Mouse (Mus musculus): ENCODE measurements around the gene Gadd45b. TPM values are rescaled to one million over a fixed set of nuclear protein-coding genes. Genes with fewer than 3 reads are reported as not detected.

Gadd45b gene
- total and polyA plus RNA-seq, 3 experiments: 14.9 to 52.5 (median 24.4) TPM

DNA sequence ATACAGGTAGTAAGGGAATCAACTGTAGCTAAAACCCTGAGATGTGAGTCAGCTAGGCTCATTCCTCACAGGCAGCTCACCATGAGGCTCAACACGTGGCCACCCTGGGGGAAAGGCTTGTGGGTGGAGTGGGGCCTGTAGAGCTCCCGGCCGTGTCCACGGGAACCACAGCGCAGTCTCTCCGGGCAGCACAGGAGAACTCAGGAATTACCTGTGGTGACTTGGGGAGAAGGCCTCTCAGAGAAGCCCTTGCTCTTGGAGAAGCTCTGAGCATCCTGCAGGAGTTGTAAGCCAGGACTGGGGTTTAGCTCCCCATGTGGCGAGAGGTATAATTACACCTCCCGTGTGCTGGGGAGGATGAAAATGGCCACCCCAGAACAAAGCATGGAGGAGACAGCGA, 25.7 kb downstream of the Gadd45b start:
- H3K27ac ChIP-seq (ENCODE audit: insufficient read depth, low read depth): no peak overlapping the region
- no peaks in the 10 kb centered on the region for H3K9me3 ChIP-seq (replicated peaks; ENCODE audit: low read length)
- no peaks in the 10 kb centered on the region for H3K36me3 ChIP-seq (replicated peaks in 1 of 2; ENCODE audit: control insufficient read depth in 1 of 2, insufficient read depth in 1 of 2, low read length in 1 of 2)
- in situ Hi-C loops (cut with MboI; ENCODE audit: low pct_ligation_motif_present, low pct_unique_long_range_greater_than_20kb, low sequenced_read_pairs) (no loop called here), dilution Hi-C loops (cut with MboI; ENCODE audit: extremely low pct_ligation_motif_present, extremely low pct_unique_long_range_greater_than_20kb, low sequenced_read_pairs) (no loop called here)
- peak; percentile 24; the same call in 1 of the 2 replicates for TF ChIP-seq BHLHE40 (IDR thresholded peaks at IDR 0.05; ENCODE audit: low read depth, low read length)
- no peak for TF ChIP-seq MAFK (IDR thresholded peaks at IDR 0.05; ENCODE audit: insufficient replicate concordance, low read length)
- no peak for TF ChIP-seq UBTF (IDR thresholded peaks at IDR 0.05; ENCODE audit: low read depth, low read length)
- TF ChIP-seq MAZ (IDR thresholded peaks at IDR 0.05; ENCODE audit: low read depth, low read length): no peak
- TF ChIP-seq USF1 (IDR thresholded peaks at IDR 0.05; ENCODE audit: low read depth, low read length): no peak
- TF ChIP-seq CHD2 (IDR thresholded peaks at IDR 0.05; ENCODE audit: low read length): no peak
- no peak for TF ChIP-seq MAX (IDR thresholded peaks at IDR 0.05; ENCODE audit: low read length)
- peak; percentile 58 for TF ChIP-seq SMC3 (IDR thresholded peaks at IDR 0.05; ENCODE audit: low read depth, low read length)
- no peak for TF ChIP-seq NRF1 (IDR thresholded peaks at IDR 0.05; ENCODE audit: low read depth, low read length)
- TF ChIP-seq ZKSCAN1 (IDR thresholded peaks at IDR 0.05; ENCODE audit: borderline replicate concordance, low read depth, low read length): no peak
- no peak for TF ChIP-seq TCF12 (IDR thresholded peaks at IDR 0.05; ENCODE audit: low read depth, low read length)
- no peak for TF ChIP-seq RCOR1 (conservative IDR thresholded peaks at IDR 0.05; ENCODE audit: low read depth, low read length)
- no peak for TF ChIP-seq GABPA (IDR thresholded peaks at IDR 0.05; ENCODE audit: insufficient replicate concordance, low read depth, low read length)
- no peak for TF ChIP-seq JUN (IDR thresholded peaks at IDR 0.05; ENCODE audit: insufficient read depth, low read depth, low read length)
- TF ChIP-seq ETS1 (conservative IDR thresholded peaks at IDR 0.05; ENCODE audit: low read depth, low read length): no peak
- TF ChIP-seq MYC (IDR thresholded peaks at IDR 0.05; ENCODE audit: low read depth, low read length): no peak
- no peak for TF ChIP-seq ELF1 (IDR thresholded peaks at IDR 0.05; ENCODE audit: low read depth, low read length)
- no peak for TF ChIP-seq ZMIZ1 (IDR thresholded peaks at IDR 0.05; ENCODE audit: low read depth, low read length)
- TF ChIP-seq HCFC1 (IDR thresholded peaks at IDR 0.05; ENCODE audit: low read depth, low read length): no peak; the same call in 1 of the 2 replicates
- no peak for TF ChIP-seq POLR2AphosphoS2 (IDR thresholded peaks at IDR 0.05; ENCODE audit: low read depth, low read length)
- no peak for TF ChIP-seq KAT2A (IDR thresholded peaks at IDR 0.05; ENCODE audit: insufficient replicate concordance, low read length)
- TF ChIP-seq EP300 (IDR thresholded peaks at IDR 0.05; ENCODE audit: low read length): no peak
- no peak for TF ChIP-seq PAX5 (IDR thresholded peaks at IDR 0.05; ENCODE audit: low read length)
- TF ChIP-seq E2F4 (IDR thresholded peaks at IDR 0.05; ENCODE audit: insufficient replicate concordance, low read depth, low read length): no peak
- TF ChIP-seq POLR2A (IDR thresholded peaks at IDR 0.05; ENCODE audit: low read depth, low read length): no peak
- peak; percentile 42; the same call in 1 of the 2 replicates for TF ChIP-seq MEF2A (IDR thresholded peaks at IDR 0.05; ENCODE audit: borderline replicate concordance, low read depth, low read length)
- peak; percentile 67 for TF ChIP-seq RAD21 (IDR thresholded peaks at IDR 0.05; ENCODE audit: low read depth, low read length)
- peak; percentile 49; the same call in 1 of the 2 replicates for TF ChIP-seq IRF4 (IDR thresholded peaks at IDR 0.05; ENCODE audit: low read depth, low read length)
- no peak for TF ChIP-seq MXI1 (IDR thresholded peaks at IDR 0.05; ENCODE audit: low read depth, low read length)
- no peak for TF ChIP-seq ZNF384 (IDR thresholded peaks at IDR 0.05; ENCODE audit: low read depth, low read length)
- no peak for TF ChIP-seq USF2 (conservative IDR thresholded peaks at IDR 0.05; ENCODE audit: low read depth, low read length)
- peak; percentile 80 to 97 for TF ChIP-seq CTCF (conservative IDR thresholded peaks at IDR 0.05 in 1 of 2, IDR thresholded peaks at IDR 0.05 in 1 of 2; ENCODE audit: low read depth in 2 of 2, low read length in 2 of 2)
- no peak for TF ChIP-seq JUND (conservative IDR thresholded peaks at IDR 0.05; ENCODE audit: low read depth, low read length)
- no peak for TF ChIP-seq TBP (conservative IDR thresholded peaks at IDR 0.05; ENCODE audit: low read depth, low read length)
- TF ChIP-seq CHD1 (IDR thresholded peaks at IDR 0.05; ENCODE audit: low read depth, low read length): no peak
- TF ChIP-seq SIN3A (IDR thresholded peaks at IDR 0.05; ENCODE audit: low read length): no peak
- peak; percentile 48; the same call in 1 of the 2 replicates for TF ChIP-seq NELFE (IDR thresholded peaks at IDR 0.05; ENCODE audit: low read depth, low read length)
- no peak for TF ChIP-seq ZC3H11A (IDR thresholded peaks at IDR 0.05; ENCODE audit: low read depth, low read length)
- H3K27me3 ChIP-seq (replicated peaks): peaks cover 3% of the 10 kb centered on the region
- peaks cover 4 to 11% of the 10 kb centered on the region in 2 experiments; a peak in 3 of 4 replicates for H3K4me1 ChIP-seq (ENCODE audit: control insufficient read depth in 1 of 2, insufficient read depth in 2 of 2)
- no peaks in the 10 kb centered on the region for H3K79me2 ChIP-seq (replicated peaks; ENCODE audit: control insufficient read depth, extremely low read depth, insufficient read depth, poor library complexity, severe bottlenecking)
- H3K9ac ChIP-seq (ENCODE audit: insufficient read depth, low read depth): no peak overlapping the region
- DNase-seq (ENCODE audit: extremely low read depth): peak; percentile 68
- H3K4me3 ChIP-seq (replicated peaks in 1 of 3; ENCODE audit: low read depth in 2 of 3, low read length in 2 of 3, poor library complexity in 1 of 3): no peak overlapping the region
- no peak overlapping the region for H3K4me2 ChIP-seq (ENCODE audit: insufficient read depth, low read depth, poor library complexity, severe bottlenecking)

Measured in CH12.LX (cell line).